Mouse (Mus musculus) CD4-positive, CD25-positive, alpha-beta regulatory T cell, adult 4 months (primary cell): ENCODE measurements around the gene Gm15737. TPM values are rescaled to one million over a fixed set of nuclear protein-coding genes. Genes with fewer than 3 reads are reported as not detected.

Experiments
- ATAC-seq: one replicate; pipeline ENCODE4 v1.8.0; 2017
- polyA plus RNA-seq, 2 experiments: library from polyadenylated mRNA; unstranded; fragments of 100-300 nt; shearing (Covaris generic); gene quantifications; one replicate each; pipeline ENCODE4 v1.2.1; 2017

The Gm15737 gene
- polyA plus RNA-seq: not detected

DNA sequence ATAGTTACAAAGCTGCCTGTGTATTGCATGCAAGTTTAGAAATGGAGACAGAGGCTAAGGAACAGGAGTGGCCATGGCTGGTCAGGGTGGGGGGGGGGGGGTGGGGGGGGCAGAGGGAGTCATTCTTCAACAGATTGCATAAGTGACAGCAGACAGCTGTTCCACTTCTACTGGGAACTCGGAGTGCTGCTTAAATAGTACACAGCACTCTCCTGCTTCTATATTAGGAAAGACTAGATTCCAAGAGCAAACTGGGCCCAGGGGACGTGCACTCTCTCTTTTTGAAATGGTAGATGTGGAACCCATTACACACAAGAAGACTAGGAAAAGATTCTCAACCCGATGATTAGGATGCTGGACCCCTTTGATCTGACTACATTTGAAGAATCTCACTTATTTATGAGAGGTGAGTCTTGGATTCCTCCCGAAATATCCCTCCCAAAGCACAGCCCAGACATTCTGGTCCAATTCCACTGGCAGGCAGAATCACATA, at the start of gene Gm15737:
Gene Gm15737, plus strand, starts transcription at position 269 of the 493 bp plus-strand sequence.
- ATAC-seq: no peak

DNA sequence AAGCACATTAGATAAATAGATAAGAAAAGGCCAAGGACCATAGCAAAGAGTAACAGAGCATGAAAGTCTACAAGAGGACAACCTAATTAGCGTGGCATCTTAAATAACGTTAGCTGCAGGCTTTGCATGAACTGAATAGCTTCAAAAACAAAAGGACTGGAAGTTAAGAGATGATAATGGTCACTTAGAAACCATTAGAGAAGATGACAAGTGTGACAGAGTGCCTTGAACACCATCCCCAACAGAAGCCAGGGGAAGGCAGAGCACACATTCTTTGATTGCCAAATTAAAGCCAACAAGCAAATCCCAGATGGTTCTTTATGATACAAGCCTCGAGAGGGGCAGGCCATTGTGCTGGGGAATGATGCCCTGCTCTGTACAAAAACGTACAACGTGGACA, 47.6 kb upstream of the Gm15737 start:
- ATAC-seq: no peak

GRCm38 (mm10) chr6:92822006-92822405, 47.2 kb upstream of the Gm15737 start:
- no peak for ATAC-seq

DNA sequence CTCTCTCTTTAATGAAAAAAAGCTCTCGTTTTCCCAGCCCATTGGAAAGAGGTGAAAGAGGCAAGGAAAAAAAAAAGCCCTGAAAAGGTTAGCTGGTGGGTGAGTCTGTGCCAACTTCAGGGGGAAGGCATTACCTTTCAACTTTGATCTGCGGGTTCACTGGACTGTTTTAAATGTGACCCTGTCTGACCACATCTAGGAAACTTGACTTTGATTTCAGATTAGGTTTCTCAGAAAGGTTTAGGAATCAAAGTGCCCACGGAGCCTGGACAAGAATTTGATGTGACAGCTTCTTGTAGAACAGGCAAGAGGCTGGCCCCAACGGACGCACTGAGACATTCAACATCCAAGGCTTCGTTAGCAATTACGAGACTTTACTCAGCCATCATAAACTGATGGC, 45.2 kb upstream of the Gm15737 start:
- no peak for ATAC-seq

DNA sequence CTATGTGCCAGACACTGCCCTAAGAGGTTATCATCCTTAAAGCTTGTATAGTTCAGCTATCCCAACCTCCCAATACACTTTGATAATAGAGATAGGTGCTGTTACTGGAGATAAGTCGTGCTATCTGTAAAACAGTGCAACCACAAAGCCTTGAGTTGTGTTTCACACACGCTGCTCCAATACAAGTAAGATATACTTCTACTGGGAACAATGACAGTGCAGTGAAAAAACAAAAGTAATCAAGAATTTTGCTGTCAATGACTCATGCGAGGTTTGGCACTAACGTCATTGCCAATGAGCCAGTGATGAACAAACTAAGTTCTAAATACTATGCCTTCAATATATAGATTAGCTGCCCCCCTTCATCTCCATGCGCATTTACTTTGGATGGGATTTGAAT, 42.6 kb upstream of the Gm15737 start:
- no peak for ATAC-seq

GRCm38 (mm10) chr6:92827360-92827759, 41.8 kb upstream of the Gm15737 start:
- no peak for ATAC-seq

DNA sequence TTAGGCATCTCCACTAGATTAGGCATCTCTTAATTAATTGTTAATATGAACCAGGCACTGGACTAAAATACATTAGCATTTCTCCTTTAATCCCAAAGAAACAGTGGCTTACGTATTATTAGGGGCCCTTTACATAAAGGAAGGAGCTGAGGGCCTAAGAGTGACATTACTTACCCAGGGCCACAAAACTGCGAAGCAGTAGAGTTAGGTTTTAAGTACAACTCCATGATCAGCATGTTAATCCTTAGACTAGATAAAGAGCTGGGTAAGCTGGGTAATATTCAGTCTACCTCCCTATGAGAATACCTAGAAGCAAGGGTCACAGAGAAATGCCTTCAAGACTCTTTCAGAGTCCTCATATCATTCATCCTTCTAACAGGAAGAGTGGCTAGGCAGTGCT, 40.0 kb upstream of the Gm15737 start:
- ATAC-seq: no peak

DNA sequence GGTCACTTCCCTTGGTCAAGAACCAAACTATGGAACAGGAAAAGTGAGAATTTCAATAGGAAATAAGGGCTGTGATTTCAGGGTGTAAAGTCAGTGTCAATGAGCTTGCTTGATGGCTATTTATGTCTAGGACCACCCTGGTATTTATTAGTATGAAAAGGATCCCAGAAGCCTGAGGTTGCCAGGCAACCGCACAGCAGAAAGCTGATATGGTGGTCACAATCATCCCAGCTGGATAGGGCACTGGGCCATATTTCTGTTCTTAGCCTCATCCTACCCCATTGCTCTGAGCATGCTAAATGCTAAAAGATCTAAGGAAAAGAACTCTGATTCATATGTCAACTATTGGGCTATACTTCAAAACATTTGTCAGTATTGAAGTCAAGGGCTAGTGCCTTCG, 38.1 kb upstream of the Gm15737 start:
- ATAC-seq: no peak

DNA sequence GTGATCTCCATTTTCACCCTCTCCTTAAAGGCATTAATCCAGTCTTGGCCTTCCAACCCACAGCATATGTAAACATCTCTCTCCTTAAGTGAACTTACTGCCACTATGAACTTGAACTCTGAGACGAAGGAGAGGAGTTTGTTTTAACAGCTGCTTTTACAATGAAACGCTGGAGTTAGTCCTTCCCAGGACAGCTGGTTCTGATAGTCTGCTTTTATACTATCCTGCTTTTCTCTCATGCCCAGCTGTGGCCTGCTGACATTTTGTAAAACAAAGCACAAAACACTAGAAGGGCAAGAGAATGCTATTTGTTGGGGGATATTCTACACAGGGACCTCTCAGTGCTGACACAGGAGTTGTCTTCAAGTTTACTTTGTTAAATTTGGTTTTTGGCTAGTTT, 27.2 kb upstream of the Gm15737 start:
- no peak for ATAC-seq

- no peak for ATAC-seq
Measured at GRCm38 (mm10) chr6:92843474-92843873, 25.7 kb upstream of the Gm15737 start.

- no peak for ATAC-seq
Measured at GRCm38 (mm10) chr6:92845898-92846297, 23.3 kb upstream of the Gm15737 start.

DNA sequence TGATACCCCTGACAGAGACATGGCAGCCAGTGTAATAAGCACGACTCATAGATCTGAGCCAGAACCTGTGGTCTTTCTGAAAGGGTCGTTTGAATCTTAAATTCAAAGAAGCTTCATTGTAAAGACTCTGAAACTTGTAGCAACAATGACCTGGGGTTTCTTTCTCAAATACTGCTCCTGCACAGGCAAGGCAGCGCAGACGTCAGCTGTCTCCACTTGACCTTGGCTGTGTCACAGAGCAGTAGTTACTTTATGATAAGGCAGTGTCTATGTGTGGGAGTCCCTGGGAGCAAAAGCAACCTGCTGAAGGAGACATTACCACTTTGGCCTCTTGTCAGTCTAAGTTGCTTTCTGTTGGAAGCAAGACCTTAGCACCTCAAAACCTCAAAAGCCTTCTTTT, 22.5 kb upstream of the Gm15737 start:
- ATAC-seq: no peak

DNA sequence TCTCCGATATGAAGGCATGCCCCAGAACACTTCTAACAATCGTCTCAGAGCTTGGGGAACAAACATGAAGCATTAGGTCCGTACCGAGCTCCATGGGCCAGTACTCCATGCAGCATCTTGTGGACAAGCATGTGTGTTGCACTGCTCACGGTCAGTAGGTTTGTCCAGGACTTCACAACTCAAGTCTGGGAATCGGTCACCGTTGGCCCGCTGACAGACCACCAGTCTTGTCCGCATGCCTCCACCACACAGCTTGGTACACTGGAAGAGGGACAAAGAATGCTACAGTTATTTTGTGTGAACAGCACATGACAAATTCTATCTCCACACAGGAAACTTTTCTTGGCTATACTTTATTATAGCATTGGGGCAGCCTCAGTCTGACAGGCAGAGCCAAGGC, 19.9 kb upstream of the Gm15737 start:
- ATAC-seq: no peak

DNA sequence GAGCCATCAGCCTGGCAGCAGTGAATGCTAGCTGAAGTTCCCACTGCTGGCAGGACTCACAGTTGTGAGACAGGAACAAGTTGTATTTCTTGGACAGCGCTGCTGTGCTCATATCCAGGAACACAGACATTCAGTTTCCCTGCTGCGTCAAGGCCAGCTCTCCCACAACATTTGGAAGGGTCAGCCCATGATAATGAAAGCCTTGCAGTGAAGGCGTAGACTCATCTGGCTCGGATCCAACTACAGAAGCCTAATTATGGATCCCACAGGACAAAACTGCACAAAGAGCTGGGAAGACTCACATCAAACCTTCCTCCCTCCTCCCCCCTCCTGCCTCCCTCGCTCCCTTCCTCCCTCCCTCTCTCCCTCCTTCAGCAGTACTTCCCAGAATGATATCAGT, 18.9 kb upstream of the Gm15737 start:
- no peak for ATAC-seq

DNA sequence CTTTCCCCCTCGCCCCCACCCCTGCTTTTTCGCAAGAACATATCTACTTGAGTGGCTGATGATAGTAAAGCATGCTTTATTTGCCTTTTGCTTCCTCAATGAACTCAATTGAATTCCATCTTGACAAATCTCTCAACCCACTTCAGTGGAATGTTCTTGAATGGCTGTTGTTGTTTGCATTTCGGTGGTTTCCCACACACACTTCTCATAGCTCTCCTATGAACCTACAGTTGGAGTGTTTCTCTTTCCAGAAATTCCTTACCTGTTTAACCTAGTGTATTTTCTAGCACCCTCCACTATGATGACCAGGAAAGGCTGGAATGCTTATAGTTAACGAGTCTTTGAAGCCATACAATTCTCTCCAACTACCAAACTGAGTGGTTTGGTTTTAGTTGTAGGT, 14.3 kb upstream of the Gm15737 start:
- ATAC-seq: no peak

GRCm38 (mm10) chr6:92857761-92858160, 11.4 kb upstream of the Gm15737 start:
- ATAC-seq: no peak

DNA sequence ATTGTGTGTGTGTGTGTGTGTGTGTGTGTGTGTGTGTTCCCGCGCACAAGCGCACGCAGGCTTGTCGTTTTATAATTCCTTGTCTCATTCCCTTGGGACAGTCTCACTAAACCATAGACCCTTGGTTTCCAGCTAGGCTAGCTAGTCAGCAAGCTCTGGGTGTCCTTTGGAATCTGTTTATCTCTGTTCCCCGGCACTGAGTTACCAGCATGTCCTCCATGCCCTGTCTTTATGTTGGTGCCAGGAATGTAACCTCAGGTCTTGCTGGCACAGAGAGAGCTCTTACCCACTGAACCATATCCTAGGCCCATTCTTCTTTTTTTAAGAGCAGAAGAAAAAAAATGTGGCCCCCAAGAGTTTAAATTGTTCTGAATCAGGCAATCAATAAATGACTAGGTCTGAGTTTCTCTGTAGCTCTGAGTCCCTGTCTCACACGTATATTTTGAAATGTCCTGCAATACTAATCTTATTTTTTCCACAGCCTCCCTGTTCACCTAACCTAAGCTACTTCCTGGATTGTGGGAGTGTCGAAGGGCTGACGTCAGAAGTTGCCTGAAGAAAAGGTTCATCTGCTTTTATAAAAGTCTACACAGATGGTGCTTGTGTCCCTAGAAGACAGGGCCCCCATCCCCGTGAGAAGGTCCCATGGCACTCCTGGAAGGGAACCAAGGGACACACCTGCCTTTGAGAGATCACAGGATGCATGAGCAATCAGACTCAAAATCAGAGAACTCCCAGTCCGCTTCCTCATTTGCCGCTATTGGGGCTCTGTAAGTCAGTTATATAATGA, 10.2 kb upstream of the Gm15737 start:
- ATAC-seq: no peak

DNA sequence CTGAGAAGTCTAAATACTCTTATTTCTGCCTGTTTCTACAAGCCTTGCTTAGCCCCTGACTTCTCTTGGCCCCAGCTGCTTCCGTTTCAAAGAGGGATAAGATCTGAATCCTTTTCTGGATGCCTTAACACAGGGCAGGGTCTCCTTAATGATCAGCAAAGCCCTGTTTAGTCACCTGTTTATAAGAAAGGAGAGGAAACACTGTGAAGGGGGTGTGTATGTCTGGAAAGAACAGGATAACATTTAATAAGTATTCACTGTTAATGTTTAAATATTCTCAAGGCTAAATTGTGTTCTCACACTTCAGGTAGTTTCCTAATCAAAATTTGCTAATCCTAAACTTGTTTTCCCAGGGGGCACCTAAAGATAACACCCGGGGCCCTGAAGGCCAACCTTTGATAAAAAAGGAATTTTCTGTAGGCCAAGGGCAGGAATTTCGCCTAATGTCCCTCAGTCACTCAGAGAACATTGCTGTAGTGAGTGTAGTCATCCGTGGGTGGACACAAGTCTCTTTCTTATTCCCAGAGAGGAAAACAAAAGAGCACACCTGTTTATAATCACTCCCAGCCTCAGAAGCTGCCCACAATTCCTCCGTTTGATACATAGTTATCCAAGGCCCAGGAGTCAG, 8.8 kb upstream of the Gm15737 start:
- no peak for ATAC-seq

- ATAC-seq: no peak
Measured at GRCm38 (mm10) chr6:92862599-92862998, 6.6 kb upstream of the Gm15737 start.

- no peak for ATAC-seq
Measured at GRCm38 (mm10) chr6:92869582-92870219, 544 bp downstream of the Gm15737 start.

DNA sequence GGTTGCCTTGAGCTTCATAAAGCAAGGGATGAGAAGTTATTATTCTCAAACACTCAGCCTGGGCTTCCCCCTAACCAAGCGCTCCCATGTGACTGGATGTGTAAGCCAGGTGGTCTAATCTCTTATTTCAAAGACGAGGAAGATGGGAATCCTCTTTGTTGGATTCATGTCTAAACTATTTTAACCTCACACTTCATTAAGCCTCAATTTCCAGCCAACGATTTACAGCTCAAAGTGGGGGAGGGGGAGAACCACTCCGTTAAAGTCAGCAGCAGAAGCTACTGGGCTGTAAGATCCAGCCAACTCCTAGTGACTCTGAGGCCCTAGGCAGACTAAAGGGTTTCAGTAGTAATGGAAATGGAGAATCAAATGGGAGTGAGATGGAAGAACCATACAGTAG, 2.7 kb downstream of the Gm15737 start:
- no peak for ATAC-seq

DNA sequence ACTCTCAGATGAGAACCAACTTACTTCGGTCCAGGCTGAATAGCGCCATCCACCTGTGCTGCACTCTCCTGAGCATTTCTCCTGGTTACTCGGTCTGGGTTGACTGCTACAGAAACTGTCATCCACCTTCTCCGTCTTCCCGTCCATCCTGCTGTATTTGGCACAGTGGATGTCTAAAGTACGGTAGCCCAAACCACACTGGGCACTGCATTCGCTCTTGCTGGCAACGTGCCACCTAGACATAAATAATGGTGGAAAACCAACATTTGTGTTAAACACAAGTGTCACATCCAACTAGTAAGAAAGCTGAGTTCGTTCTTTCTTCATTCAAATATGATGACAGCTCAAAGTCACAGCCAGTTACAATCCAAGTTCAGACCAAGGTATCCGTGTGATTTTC, 3.6 kb downstream of the Gm15737 start:
- no peak for ATAC-seq

DNA sequence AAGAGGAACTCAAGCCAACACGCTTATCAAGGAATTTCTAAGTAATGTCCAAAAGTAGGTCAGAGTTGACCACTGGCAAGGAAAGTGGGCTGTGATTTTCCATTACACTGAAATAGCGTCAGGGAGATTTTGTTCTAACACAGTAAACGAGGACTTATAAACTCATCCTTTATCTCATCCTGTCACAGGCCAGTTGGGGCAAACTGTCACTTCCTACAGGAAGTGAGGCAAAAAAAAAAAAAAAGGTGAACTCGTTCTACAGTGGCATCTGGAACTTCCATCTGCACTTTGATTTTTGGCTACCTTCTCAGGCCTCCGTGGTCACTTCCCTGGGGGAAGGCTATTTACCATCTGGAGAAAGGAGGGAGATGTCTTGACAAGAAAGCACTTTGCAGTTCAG, 5.7 kb downstream of the Gm15737 start:
- ATAC-seq: no peak

GRCm38 (mm10) chr6:92875340-92875739, 6.2 kb downstream of the Gm15737 start:
- no peak for ATAC-seq
